Mouse (Mus musculus) ovary, postnatal 10 days (tissue): ENCODE results near the gene Xylt1.

Experiments used
- DNase-seq: peaks from one replicate; pipeline ENCODE4 v3.0.0; 2022; ENCODE audit warnings: low spot score

The Xylt1 gene

DNA sequence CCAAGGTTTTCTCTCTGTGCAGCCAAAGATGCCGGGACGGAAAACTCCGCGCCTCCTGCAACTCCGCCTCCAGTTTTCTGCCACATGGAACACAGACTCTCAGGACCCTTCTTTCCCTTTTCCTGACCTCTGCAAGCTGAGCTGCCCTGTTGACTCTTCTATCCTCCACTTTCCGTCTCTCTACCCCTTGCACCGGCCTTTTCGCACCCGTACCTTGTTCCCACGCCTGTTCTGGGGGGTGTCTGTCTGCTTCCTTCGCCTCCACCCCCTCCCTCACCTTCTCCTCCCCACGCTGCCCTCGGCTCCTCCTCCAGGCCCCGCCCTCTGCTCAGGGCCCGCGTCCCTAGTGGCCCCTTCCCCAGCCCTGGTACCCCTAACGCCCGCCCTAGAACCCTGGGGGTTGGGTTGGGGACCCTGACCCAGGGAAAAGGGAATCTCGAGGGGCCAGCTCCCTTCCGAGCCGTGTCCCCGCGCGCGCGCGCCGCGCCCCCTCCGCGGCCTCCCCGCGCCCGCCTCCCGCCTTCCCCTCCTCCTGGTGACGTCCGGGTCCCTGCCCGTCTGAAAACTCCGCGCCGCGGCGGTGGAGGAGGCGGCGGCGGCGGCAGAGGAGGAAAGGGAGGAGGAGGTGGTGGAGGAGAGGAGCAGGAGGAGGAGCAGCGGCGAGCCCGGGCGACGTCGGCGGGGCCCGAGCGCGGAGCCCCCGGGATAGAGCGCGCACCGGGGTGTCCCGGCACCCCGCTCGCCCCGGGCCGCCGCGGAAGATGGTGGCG lies at the start of gene Xylt1:
TSS of gene Xylt1 (plus strand) at position 562 of the 770 bp plus-strand sequence.
- peak; percentile 58 for DNase-seq

DNA sequence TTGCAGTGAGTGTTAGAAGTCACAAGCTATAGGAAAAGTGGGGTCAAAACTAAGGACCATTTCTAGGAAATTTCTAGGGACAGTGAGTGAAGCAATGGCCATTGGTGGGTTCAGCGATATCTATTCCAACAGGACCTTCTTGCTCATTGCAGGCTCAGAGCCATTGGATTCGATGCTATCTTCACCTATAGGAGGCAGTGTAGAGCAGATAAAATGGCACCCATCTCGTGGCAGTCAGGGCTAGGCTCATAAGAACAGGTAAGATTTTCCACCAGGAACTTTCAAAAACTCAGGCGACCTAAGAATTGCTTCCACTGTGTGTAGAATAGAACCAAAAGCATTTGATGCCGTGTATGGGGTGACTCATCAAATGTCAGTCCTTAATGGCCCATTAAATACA lies 46.8 kb upstream of the Xylt1 start:
- DNase-seq, result no peak

DNA sequence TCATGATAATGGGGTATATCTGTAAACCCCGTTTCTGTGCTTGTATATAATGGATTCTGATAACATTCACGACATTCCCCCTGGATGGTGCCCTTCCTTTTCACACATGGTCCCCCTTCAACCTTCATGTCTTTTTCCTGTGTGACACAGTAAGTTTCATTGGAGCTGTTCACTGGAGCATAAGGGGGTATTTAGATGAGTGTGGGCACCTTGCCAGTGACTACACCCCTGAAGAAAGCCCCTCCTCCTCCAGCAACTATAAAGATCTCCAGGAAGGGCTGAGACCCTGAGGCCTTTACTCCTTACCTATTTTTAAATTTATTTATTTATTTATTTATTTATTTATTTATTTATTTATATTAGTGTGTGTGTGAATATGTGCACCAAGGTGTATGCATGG lies 24.5 kb upstream of the Xylt1 start:
- DNase-seq, result no peak

DNA sequence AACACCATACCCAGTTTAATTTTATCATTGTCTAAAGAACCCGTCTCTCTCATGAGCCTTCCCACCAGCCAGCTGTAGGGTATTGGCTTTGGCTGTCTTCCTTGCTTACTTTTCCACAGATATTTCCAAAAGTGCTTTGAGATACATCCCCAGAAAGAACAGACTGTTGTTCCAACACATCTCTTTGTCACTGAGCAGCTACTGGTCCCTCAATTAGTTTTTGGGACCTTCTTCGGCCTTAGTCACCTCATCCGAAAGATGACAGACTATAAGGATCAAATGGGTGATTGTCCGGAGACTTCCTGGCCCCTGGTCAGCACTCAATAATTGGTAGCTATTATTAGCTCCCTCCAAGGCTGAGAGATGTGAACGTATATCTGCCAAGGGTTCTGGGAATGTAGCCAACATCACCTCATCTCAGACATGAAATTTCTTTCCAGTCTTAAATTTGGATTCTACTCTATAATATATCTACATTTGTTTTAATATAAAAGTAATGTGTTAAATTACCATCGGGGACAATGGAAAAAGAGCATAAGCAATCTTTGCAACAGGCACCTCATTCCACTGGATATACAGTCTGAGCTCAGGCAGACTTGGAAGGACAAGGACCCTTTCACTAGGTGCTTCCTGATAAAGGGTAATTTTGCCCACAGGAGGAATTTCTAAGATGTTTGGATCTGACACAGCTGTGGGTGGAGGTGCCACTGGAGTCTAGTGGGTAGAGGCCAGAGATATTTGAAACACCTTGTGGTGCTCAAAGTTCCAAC lies 23.2 kb upstream of the Xylt1 start:
- no peak for DNase-seq

DNA sequence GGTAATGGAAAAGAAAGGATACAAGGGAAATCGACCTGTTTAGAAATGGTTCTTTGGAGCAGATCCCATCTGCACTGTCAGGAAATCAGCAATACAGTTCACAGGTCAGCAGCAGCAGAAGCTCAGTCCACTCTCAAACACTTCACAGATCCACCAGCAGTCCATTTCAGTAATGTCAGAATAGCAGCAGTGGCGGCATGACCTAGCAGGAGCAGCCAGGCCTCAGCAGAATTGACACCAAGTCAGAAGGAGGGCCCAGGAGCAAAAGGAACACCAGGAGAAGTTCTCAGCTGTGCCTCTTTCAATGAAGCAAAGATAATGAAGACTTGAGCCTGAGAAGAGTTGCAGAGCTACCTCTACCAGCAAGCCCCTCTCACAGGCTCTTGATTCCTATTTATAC lies 19.5 kb upstream of the Xylt1 start:
- no peak for DNase-seq

DNA sequence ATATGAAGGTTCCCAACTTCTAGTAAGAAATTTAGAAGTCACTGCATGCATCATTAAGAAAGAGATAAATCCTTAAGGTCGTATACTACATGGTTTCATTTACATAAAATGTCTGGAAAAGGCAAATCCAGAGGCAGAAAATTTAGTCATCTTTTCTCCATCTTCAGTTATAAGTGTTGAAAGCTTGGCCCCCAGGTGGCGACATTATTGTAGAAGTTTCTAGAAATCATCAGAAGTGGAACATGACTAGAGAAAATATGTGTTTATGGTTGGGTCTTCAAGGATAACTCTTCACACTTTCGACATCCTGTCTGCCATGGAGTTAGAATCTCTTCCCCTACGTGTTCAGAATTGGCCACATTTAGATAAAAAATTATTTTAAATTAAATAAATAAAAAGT lies 18.3 kb upstream of the Xylt1 start:
- DNase-seq, result no peak

DNA sequence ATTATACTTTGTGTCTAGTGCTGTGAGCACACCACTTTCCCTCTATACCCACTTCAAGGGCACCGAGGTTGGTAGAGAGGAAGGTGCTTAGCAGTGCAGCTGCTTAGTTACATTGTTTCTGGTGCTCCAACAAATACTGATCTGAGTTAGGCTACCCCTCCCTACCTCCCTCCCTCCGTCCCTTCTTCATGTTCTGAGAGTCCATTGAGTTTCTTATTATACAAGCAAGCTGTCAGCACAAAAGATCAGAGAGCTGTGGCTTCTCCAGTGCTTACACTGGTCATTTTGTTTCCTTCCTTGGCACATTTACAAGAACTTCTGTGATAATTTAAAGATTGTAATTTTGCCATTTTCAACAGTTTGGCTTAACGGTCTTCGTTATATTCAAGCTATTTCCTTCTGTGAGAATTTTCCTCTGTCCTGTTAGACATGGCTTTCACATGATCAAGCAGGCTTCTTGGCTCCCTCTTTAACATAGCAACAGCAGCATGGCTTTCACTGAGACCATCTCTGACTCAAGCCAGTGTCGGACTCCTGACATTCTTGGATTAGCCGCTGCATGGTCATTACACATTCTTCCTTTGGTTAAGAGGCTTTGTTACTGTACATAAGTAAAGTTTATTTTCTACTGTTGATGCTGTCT lies 12.0 kb upstream of the Xylt1 start:
- no peak for DNase-seq

DNA sequence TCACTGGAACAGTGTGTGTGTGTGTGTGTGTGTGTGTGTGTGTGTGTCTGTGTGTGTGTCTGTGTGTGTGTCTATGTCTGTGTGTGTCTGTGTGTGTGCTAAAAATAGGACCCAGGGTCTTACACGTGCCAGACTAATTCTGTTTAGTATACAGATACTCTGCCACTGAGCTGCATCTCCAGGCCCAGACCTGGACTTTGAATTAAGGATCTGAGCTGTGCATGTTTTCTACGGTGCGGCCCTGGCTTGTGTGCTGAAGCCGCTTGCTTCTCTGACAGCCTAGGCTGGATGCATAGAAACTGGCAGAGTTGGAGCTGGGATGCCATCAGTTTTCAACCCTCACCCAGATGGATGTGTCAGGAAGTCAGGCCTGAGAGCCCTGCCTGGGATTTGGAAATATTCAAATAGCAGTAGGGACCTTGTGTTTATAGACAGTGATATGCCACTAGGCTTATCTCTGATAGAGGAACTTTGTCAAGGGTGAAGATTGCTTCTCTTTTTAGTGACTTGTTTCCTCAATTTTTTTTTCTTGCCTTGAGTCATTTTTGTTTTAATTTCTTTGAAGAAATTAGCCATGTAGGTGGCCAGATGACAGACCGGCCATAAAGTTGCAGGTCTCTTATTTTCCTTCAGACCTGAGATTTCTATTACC lies 11.4 kb upstream of the Xylt1 start:
- DNase-seq, result no peak

GRCm38 (mm10) chr7:117375886-117376309 lies 4.9 kb upstream of the Xylt1 start:
- DNase-seq, result peak; percentile 14

DNA sequence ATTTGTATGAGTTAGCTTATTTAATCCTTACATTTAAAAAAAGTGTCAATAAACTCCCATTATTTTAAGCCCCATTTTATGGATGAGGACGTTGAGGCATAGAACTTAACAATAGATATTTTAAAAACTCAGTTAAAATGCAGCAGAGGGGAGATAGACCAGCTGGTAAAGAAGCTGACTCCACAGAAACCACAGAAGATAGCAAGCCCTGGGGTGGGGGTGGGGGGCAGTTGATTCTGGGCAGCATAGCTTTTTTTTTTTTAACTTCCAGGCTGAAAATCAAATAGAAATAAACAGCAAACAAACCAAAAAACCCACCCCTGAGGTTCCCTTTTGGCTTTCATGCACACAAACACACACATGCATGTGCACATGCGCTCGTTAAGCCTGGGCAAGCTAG lies 3.6 kb upstream of the Xylt1 start:
- no peak for DNase-seq

DNA sequence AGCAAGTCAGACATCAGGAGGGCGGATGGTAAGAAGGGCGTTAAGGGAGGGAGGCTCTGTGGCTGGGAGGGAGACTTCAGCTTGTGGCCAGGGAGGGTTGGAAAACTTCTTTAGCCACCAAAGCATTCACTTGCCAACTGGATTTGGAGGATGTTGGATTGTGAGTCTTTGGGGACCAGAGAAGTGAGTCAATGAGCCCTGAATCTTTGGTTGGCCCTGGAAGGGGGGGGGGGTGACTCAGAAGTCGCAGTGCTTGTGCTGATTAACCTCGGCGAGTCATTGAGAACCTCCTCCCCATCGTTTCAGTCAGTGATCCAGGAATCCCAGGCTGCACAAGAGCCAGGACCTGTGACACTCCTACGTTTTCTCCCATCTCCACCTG lies 752 bp upstream of the Xylt1 start:
- no peak for DNase-seq

GRCm38 (mm10) chr7:117381188-117381981 lies 606 bp downstream of the Xylt1 start:
- DNase-seq, result peak; percentile 13

DNA sequence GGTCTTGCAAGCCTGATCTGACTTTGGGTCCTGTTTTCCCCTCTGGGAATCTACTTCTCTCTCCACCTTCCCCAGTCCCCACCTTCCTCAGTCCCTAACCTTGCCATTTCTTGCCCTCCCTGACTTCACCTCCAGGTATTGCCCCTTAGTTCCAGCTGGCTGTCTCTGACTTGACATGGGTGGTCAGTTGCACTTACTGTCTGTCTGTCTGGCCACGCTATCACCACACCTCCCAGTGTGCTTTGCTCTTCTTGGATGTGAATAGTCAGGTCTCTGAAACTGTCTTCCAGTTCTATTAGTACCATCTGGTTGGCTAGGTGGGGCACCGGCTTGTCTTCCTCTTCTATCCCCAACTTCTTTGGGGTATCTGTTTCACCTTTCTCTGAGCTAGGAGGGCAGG lies 1.2 kb downstream of the Xylt1 start:
- no peak for DNase-seq

DNA sequence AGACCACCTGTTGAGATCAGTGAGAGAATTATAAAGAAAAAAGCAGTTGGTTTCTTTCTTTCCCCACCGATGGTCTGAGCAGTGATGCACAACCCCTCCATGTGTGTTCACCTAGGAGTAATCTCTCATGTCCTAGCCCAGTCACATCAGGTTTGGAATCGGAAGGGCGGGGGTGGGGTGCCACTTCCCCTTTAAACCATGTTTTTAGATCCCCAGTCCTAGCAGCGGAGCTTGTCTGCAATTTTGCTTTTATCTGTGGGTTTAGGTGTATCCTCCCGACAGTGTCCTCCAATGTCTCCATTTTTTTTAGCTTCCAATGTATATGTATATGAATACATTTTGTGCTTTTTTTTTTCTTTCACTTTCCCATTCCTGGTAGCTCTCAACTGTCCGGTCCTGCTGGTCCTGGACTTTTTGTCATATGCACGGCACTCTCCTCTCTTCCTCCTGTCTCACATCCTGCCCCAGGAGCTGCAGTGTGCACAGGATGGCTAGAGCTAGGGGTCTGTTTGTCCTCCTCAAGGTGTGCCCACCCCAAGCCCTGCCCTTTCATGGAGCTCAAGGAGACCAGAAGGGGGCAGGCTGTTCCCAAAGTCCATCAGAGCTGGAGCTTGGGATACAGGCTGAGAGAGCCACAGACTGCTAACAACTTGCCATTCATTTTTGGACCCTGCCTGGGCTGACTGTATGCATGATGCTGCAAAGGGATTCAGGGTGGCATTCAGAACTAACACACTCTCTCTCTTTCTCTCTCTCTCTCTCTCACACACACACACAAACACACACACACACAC lies 2.6 kb downstream of the Xylt1 start:
- DNase-seq, result no peak

- no peak for DNase-seq
Measured at GRCm38 (mm10) chr7:117386376-117386775, 5.6 kb downstream of the Xylt1 start.

DNA sequence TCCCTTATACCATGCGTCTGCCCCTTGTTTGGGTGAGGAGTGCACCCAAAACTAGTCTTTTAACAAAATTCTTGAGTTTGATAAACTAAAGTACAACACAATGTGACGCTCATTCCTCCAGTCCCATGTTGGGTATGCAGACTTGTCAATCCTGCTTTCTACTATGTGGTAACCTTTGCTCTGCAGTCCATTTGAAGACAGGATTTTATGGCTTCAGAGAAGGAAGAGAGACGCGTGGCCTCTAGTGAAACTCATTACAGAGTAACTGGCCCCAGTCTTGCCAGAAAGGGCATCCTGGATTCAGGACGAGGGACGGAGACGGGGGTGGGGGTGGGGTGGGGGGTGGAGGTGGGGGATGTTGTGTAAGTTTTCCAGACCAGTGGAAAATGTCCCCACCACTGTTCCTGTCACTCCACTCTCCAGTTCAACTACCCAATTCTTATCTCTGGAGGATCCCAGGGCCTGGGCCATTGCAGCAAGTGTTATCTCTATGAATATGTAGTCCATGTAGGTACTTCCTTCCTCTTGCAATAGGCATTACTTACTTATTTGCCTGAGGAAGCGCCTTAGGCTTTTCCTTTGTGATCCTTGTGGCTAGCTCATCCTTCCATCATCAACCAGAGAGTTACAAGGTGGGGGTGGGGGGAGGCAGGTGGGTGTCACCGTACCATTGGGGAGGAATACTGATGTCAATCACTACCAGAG lies 7.7 kb downstream of the Xylt1 start:
- DNase-seq, result no peak

DNA sequence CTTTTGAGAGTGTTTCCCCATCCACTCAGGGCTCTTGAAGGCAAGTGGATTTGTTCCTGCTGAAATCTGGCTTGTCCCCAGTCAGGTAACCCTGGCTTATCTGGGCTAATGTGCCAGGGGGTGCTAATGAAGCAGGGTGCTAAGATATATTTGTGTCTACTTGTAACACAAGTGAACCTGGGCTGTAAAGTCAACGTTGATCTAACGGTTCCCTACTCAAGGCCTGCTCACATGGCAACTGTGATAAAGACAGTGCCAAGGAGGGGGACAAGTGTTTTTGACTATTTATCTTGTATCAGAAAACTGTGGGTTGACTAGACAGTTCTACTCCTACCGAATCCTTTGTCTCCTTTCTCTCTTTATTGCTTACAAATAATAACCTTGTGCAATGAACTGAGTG lies 8.3 kb downstream of the Xylt1 start:
- no peak for DNase-seq

DNA sequence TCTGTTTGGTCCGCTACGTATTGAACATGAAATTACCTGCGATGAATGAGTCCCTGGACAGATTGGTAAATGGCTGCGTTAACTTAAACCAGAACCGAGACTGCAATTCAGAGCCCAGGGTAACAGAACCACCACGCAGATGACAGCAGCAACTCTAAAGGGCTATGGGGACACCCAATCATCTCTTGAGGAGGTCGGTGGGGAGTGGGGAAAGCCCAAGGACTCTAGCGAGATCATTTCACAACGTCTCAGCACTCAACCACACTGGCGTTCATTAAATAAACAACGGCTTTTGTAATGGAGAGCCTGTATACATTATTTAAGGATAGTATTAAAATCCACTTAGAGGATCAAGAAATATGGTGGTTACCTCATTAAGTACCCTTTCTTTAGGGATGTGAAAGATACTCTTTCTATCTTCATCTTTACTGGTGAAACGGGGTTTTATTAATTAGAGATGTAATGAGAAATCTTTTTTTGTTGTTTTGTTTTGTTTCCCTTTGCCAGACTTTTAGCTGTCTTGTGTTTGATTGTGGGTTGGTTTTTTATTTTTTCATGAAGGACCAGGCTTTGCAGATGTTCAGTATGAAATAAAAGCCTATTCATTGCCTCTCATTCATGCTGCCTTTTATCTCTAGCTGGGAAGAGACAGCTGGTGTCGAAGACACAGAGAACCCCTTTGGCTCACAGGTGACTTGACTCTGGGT lies 12.2 kb downstream of the Xylt1 start:
- DNase-seq, result no peak

DNA sequence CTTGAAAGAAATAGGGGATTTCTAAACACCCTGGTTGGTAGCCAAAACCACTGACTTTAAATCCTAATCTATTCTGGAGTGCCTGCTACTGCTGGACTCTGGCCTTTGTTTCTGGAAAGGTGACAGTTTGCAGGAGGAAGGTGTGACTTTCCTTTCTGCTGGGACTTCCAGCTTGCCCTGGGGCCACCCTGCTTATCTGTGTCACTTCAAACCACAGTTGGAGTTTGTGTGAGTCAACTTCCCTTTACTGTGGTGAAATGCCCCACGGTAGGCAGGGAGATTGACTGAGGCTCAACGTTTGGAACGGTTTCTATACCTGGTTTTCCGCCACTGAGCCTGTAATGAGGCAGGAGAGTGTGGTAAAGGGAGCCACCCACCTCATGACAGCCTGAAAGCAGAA lies 13.2 kb downstream of the Xylt1 start:
- DNase-seq, result no peak

DNA sequence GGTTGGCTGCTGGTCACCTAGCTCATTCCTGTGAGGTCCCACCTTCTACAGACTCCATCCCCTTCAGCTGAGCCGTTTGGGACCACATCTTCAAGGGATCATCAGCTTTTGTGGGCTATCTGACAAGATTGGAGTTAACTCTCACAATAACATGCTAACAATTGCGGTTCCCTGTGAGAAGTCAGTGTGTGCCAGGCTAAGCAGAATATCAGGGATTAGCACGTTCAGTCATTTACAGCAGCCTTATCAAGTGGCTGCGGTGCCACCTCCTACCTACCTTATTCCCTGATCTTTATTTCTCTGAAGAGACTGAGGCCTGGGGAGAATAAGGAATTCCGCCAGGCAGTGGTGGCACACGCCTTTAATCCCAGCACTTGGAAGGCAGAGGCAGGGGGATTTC lies 13.6 kb downstream of the Xylt1 start:
- DNase-seq, result no peak
